Mouse (Mus musculus): ENCODE results near the gene Fbxw7. TPM values are rescaled to one million over a fixed set of nuclear protein-coding genes. Genes with fewer than 3 reads are reported as not detected.

The Fbxw7 gene
- total and polyA plus RNA-seq, 2 experiments from 2014 or later: 13.8 to 21.6 TPM

- Histone ChIP-seq H3K4me1 (ENCODE audit: control insufficient read depth, insufficient read depth) (peaks cover 16% of the 10 kb centered on the region), H3K9ac (replicated peaks; ENCODE audit: low read depth, low read length) (peak overlapping the region; percentile 88), H3K4me3 (ENCODE audit: low read depth, low read length) (peak overlapping the region; percentile 97), H3K27ac (ENCODE audit: low read depth) (peak overlapping the region; percentile 92), H3K27me3 (ENCODE audit: control insufficient read depth, insufficient read depth, low read length) (no peaks in the 10 kb centered on the region), H3K9me3 (replicated peaks; ENCODE audit: control insufficient read depth, low read length) (no peaks in the 10 kb centered on the region), H3K36me3 (replicated peaks; ENCODE audit: control insufficient read depth, insufficient read depth, low read length) (0 out of 2 replicates have a peak, but pooled peaks cover 7% of the 10 kb centered on the region), H3K4me2 (ENCODE audit: low read depth, low read length) (peak overlapping the region; percentile 84)
- TF ChIP-seq CTCF (IDR thresholded peaks at IDR 0.05; ENCODE audit: low read depth) (no peak), EP300 (IDR thresholded peaks at IDR 0.05; ENCODE audit: low read depth) (peak; percentile 84; the same call in 1 of the 2 replicates)
- ATAC-seq (ENCODE audit: insufficient read depth, low read depth) (peak; percentile 98), DNase-seq (ENCODE audit: low spot score) (peak; percentile 98)
- WGBS: under 1% methylated on average over 56 of the region's 60 CpGs
These were observed 809 bp upstream of the Fbxw7 start for GRCm38 (mm10) chr3:84814157-84814761.

- under 1% methylated on average over 29 of the region's 29 CpGs for WGBS
- Histone ChIP-seq H3K4me1 (ENCODE audit: control insufficient read depth, insufficient read depth) (peaks cover 16% of the 10 kb centered on the region), H3K36me3 (replicated peaks; ENCODE audit: control insufficient read depth, insufficient read depth, low read length) (0 out of 2 replicates have a peak, but pooled peaks cover 10% of the 10 kb centered on the region), H3K27ac (ENCODE audit: low read depth) (peak overlapping the region; percentile 92), H3K4me3 (ENCODE audit: low read depth, low read length) (peak overlapping the region; percentile 97), H3K9ac (replicated peaks; ENCODE audit: low read depth, low read length) (peak overlapping the region; percentile 88), H3K9me3 (replicated peaks; ENCODE audit: control insufficient read depth, low read length) (no peaks in the 10 kb centered on the region), H3K4me2 (ENCODE audit: low read depth, low read length) (peak overlapping the region; percentile 84), H3K27me3 (ENCODE audit: control insufficient read depth, insufficient read depth, low read length) (no peaks in the 10 kb centered on the region)
- ATAC-seq (ENCODE audit: insufficient read depth, low read depth): no peak
- DNase-seq (ENCODE audit: low spot score): peak; percentile 17
- TF ChIP-seq EP300 (IDR thresholded peaks at IDR 0.05; ENCODE audit: low read depth) (no peak), CTCF (IDR thresholded peaks at IDR 0.05; ENCODE audit: low read depth) (no peak)
These were observed 393 bp downstream of the Fbxw7 start for GRCm38 (mm10) chr3:84815461-84815860.

GRCm38 (mm10) chr3:84816951-84817350 lies 1.9 kb downstream of the Fbxw7 start:
- no peak for DNase-seq (ENCODE audit: low spot score)
- H3K4me1 ChIP-seq (ENCODE audit: control insufficient read depth, insufficient read depth): peaks cover 16% of the 10 kb centered on the region
- no peak for TF ChIP-seq CTCF (IDR thresholded peaks at IDR 0.05; ENCODE audit: low read depth)
- no peak for TF ChIP-seq EP300 (IDR thresholded peaks at IDR 0.05; ENCODE audit: low read depth)
- H3K36me3 ChIP-seq (replicated peaks; ENCODE audit: control insufficient read depth, insufficient read depth, low read length): 0 out of 2 replicates have a peak, but pooled peaks cover 10% of the 10 kb centered on the region
- no peak for ATAC-seq (ENCODE audit: insufficient read depth, low read depth)
- no peaks in the 10 kb centered on the region for H3K27me3 ChIP-seq (ENCODE audit: control insufficient read depth, insufficient read depth, low read length)
- no peak overlapping the region for H3K4me2 ChIP-seq (ENCODE audit: low read depth, low read length)
- H3K27ac ChIP-seq (ENCODE audit: low read depth): no peak overlapping the region
- no peak overlapping the region for H3K9ac ChIP-seq (replicated peaks; ENCODE audit: low read depth, low read length)
- no peaks in the 10 kb centered on the region for H3K9me3 ChIP-seq (replicated peaks; ENCODE audit: control insufficient read depth, low read length)
- no peak overlapping the region for H3K4me3 ChIP-seq (ENCODE audit: low read depth, low read length)
- WGBS: 62% methylated on average over 1 of the region's 1 CpGs

- Histone ChIP-seq H3K36me3 (replicated peaks; ENCODE audit: control insufficient read depth, insufficient read depth, low read length) (0 out of 2 replicates have a peak, but pooled peaks cover 10% of the 10 kb centered on the region), H3K4me2 (ENCODE audit: low read depth, low read length) (no peak overlapping the region), H3K4me3 (ENCODE audit: low read depth, low read length) (no peak overlapping the region), H3K27me3 (ENCODE audit: control insufficient read depth, insufficient read depth, low read length) (no peaks in the 10 kb centered on the region), H3K4me1 (ENCODE audit: control insufficient read depth, insufficient read depth) (peaks cover 10% of the 10 kb centered on the region), H3K27ac (ENCODE audit: low read depth) (no peak overlapping the region), H3K9ac (replicated peaks; ENCODE audit: low read depth, low read length) (no peak overlapping the region), H3K9me3 (replicated peaks; ENCODE audit: control insufficient read depth, low read length) (no peaks in the 10 kb centered on the region)
- ATAC-seq (ENCODE audit: insufficient read depth, low read depth) (no peak), DNase-seq (ENCODE audit: low spot score) (no peak)
- 78% methylated on average over 2 of the region's 2 CpGs for WGBS
- TF ChIP-seq CTCF (IDR thresholded peaks at IDR 0.05; ENCODE audit: low read depth) (no peak), EP300 (IDR thresholded peaks at IDR 0.05; ENCODE audit: low read depth) (no peak)
These were observed 5.7 kb downstream of the Fbxw7 start for GRCm38 (mm10) chr3:84820654-84821201.

- no peaks in the 10 kb centered on the region for H3K9me3 ChIP-seq (replicated peaks; ENCODE audit: control insufficient read depth, low read length)
- DNase-seq (ENCODE audit: low spot score) (no peak), ATAC-seq (ENCODE audit: insufficient read depth, low read depth) (no peak; the same call in 1 of the 2 replicates)
- no peak overlapping the region for H3K9ac ChIP-seq (replicated peaks; ENCODE audit: low read depth, low read length)
- peak overlapping the region; percentile 52; the same call in 1 of the 2 replicates for H3K27ac ChIP-seq (ENCODE audit: low read depth)
- WGBS: 40% methylated on average over 5 of the region's 5 CpGs
- H3K27me3 ChIP-seq (ENCODE audit: control insufficient read depth, insufficient read depth, low read length): no peaks in the 10 kb centered on the region
- H3K4me1 ChIP-seq (ENCODE audit: control insufficient read depth, insufficient read depth): peaks cover 9% of the 10 kb centered on the region; the same call in 1 of the 2 replicates
- TF ChIP-seq CTCF (IDR thresholded peaks at IDR 0.05; ENCODE audit: low read depth): no peak
- TF ChIP-seq EP300 (IDR thresholded peaks at IDR 0.05; ENCODE audit: low read depth): no peak
- H3K36me3 ChIP-seq (replicated peaks; ENCODE audit: control insufficient read depth, insufficient read depth, low read length): no peaks in the 10 kb centered on the region
- 0 out of 2 replicates have a peak overlapping the region, but pooled peaks have one; percentile 8 for H3K4me3 ChIP-seq (ENCODE audit: low read depth, low read length)
- H3K4me2 ChIP-seq (ENCODE audit: low read depth, low read length): peak overlapping the region; percentile 43
These were observed 10.9 kb downstream of the Fbxw7 start for GRCm38 (mm10) chr3:84825990-84826389.
